Mouse (Mus musculus) limb, embryonic 12.5 days (tissue): ENCODE measurements at regions not wholly inside any gene's neighbourhood (a gene's known extent, or its start where the extent isn't known, plus 50 kb on each side); places are given as distances from the start of the nearest gene placed in this dataset.
"Not testable (repeated sequence)": the region's sequence is repeated elsewhere in the genome, so short reads cannot be mapped to it uniquely, and the experiment has no call there.

Source experiments
- ATAC-seq: fragments of 200-750 bp; cut with Nextera tagmentation; 2 replicates; pipeline ENCODE4 v1.8.0; 2017; ENCODE audit warnings: low read depth, moderate TSS enrichment; ENCODE audit not compliant: insufficient number of reproducible peaks, insufficient read depth, low FRiP score, low TSS enrichment
- H3K27ac ChIP-seq: fragments of 300-500 bp; sonication (generic); 2 replicates; pipeline ENCODE4 v1.5.1; 2016; ENCODE audit warnings: mild to moderate bottlenecking, moderate library complexity
- H3K27me3 ChIP-seq: fragments of 300-500 bp; sonication (generic); 2 replicates; pipeline ENCODE4 v1.6.1; 2016; ENCODE audit warnings: mild to moderate bottlenecking, moderate library complexity
- H3K36me3 ChIP-seq: fragments of 300-500 bp; sonication (generic); 2 replicates; pipeline ENCODE4 v1.6.1; 2016; ENCODE audit warnings: mild to moderate bottlenecking, moderate library complexity
- H3K4me1 ChIP-seq: fragments of 300-500 bp; sonication (generic); replicated peaks from 2 replicates; pipeline ENCODE4 v1.6.1; 2016
- H3K4me2 ChIP-seq: fragments of 300-500 bp; sonication (generic); 2 replicates; pipeline ENCODE4 v1.6.1; 2016; ENCODE audit warnings: mild to moderate bottlenecking, moderate library complexity
- H3K4me3 ChIP-seq: fragments of 300-500 bp; sonication (generic); replicated peaks from 2 replicates; pipeline ENCODE4 v1.5.1; 2016; ENCODE audit warnings: mild to moderate bottlenecking
- H3K9ac ChIP-seq: fragments of 300-500 bp; sonication (generic); replicated peaks from 2 replicates; pipeline ENCODE4 v1.6.1; 2016; ENCODE audit warnings: mild to moderate bottlenecking, moderate library complexity
- H3K9me3 ChIP-seq: fragments of 300-500 bp; sonication (generic); 2 replicates; pipeline ENCODE4 v1.6.1; 2016; ENCODE audit warnings: mild to moderate bottlenecking, moderate library complexity
- WGBS: fragments of 180-500 bp; shearing (Covaris S2); methylation state at CpG from one replicate; pipeline ENCODE4 v1.1.7; 2016; 5-methylcytosine and 5-hydroxymethylcytosine counted together

DNA sequence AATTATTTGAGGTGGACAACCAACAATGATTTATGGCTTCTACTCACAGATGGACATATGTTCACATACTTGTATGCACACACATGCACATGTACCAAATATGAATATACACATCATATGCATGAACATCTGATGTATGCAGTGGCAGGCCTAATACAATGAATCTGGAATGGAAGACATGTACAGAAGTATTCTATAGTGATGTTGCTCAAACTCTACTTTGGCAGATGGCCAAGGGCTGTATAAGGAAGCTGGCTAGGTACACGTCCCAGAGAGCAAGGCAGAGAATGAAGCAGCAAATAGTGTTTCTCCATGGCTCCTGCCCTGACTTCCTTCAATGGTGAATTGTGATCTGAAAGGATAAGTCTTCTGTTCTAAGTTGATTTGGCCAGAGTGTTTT, 108.5 kb upstream of the Slc25a13 start:
- Histone ChIP-seq H3K36me3 (no peaks in the 10 kb centered on the region), H3K9ac (no peak overlapping the region), H3K4me2 (no peak overlapping the region), H3K9me3 (peaks cover 12% of the 10 kb centered on the region), H3K4me3 (no peak overlapping the region), H3K4me1 (0 out of 2 replicates have a peak, but pooled peaks cover 9% of the 10 kb centered on the region), H3K27ac (no peak overlapping the region), H3K27me3 (no peaks in the 10 kb centered on the region)
- ATAC-seq: no peak
- WGBS: 48% methylated on average over 1 of the region's 1 CpGs

DNA sequence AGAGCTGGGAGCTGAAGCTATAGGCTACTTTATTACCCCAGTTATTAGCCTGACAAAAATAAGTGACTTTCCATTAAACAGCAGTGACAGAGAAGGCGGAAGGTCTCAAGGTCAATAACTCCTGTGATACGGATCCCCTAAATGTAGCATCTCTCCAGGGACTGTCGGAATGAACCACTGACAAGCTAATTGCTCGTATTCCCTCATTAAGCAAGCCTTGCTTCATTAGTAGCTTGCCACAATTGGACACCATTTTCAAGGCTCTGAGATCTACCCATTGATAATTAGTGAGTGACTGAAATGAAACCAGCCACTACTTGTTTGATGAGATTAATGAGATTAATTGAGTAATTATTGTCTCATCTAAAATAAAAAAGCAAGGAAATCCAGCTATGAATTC, 99.8 kb upstream of the Slc25a13 start:
- Histone ChIP-seq H3K4me3 (no peak overlapping the region), H3K27ac (no peak overlapping the region), H3K9me3 (no peaks in the 10 kb centered on the region), H3K4me1 (peaks cover 4% of the 10 kb centered on the region; the same call in 1 of the 2 replicates), H3K36me3 (no peaks in the 10 kb centered on the region), H3K4me2 (no peak overlapping the region), H3K9ac (no peak overlapping the region), H3K27me3 (no peaks in the 10 kb centered on the region)
- no peak for ATAC-seq
- 42% methylated on average over 4 of the region's 4 CpGs for WGBS

DNA sequence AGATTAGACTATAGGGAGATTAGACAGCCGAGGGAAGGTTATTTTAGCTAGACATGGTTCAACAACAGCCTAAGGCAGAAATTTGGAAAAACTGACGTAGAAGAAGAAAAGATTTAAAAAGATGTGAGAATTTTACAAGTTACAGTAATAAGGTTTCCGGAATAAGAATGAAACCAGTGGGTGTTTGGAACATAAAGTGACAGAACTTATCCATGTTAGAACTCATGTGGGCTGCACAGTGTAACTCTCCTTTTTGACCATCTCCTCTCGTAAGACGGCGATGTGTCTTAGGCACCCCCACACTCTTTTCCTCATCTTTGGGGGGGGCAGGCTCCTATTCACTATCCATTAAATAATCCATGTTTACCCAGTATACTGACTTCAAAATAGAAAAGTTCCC, 96.2 kb upstream of the Slc25a13 start:
- 85% methylated on average over 6 of the region's 6 CpGs for WGBS
- Histone ChIP-seq H3K4me2 (no peak overlapping the region), H3K27me3 (no peaks in the 10 kb centered on the region), H3K9me3 (no peaks in the 10 kb centered on the region), H3K9ac (no peak overlapping the region), H3K4me1 (no peaks in the 10 kb centered on the region; the same call in 1 of the 2 replicates), H3K36me3 (no peaks in the 10 kb centered on the region), H3K4me3 (no peak overlapping the region), H3K27ac (no peak overlapping the region)
- ATAC-seq: no peak

DNA sequence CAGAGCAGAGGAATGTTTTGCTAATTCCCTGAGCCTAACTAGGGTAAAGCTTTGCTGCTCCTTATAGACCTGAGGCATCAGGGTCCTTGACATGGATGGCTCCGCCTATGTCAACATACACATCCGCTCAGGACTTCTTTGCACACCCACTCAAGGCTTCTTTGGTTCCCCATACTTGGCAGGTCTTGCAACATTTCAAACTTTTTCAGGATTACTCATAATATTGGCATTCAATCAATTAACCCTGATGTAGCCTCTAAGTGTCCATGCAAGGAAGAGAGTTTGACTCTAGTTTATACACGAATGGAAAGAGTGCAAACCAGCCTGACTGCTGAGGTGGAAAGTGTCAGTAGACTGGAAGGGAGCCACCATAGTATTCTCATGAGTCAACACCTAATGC, 93.2 kb upstream of the Slc25a13 start:
- Histone ChIP-seq H3K36me3 (no peaks in the 10 kb centered on the region), H3K27me3 (no peaks in the 10 kb centered on the region), H3K4me3 (no peak overlapping the region), H3K4me1 (peaks cover 5% of the 10 kb centered on the region; the same call in 1 of the 2 replicates), H3K9me3 (no peaks in the 10 kb centered on the region), H3K4me2 (no peak overlapping the region), H3K9ac (no peak overlapping the region), H3K27ac (no peak overlapping the region)
- WGBS: 85% methylated on average over 3 of the region's 3 CpGs
- ATAC-seq: no peak

DNA sequence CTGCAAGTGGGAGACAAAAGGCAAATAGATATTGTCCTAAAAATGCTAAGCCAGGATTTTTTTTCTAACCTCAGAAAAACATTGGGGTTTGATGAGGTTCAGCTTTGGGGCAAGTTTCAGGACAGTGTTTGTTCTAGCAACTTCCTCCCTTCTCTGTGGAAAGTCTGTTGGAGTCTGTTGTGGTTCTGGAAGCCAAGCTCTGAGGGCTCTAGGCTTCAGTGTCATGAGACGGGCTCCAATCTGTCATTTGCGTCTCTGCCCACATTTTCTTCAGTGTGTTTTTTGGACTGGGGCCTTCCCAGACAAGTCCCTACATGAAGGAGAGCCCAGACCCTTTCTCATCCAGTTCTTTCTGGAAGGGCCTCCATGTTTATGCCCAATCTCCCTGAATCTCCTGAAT, 90.6 kb upstream of the Slc25a13 start:
- no peak overlapping the region for H3K9ac ChIP-seq
- no peaks in the 10 kb centered on the region for H3K27me3 ChIP-seq
- H3K4me2 ChIP-seq: no peak overlapping the region
- H3K4me1 ChIP-seq: peaks cover 5% of the 10 kb centered on the region; the same call in 1 of the 2 replicates
- H3K36me3 ChIP-seq: no peaks in the 10 kb centered on the region
- H3K4me3 ChIP-seq: no peak overlapping the region
- H3K27ac ChIP-seq: no peak overlapping the region
- no peak for ATAC-seq
- WGBS: 77% methylated on average over 2 of the region's 2 CpGs
- no peaks in the 10 kb centered on the region for H3K9me3 ChIP-seq

DNA sequence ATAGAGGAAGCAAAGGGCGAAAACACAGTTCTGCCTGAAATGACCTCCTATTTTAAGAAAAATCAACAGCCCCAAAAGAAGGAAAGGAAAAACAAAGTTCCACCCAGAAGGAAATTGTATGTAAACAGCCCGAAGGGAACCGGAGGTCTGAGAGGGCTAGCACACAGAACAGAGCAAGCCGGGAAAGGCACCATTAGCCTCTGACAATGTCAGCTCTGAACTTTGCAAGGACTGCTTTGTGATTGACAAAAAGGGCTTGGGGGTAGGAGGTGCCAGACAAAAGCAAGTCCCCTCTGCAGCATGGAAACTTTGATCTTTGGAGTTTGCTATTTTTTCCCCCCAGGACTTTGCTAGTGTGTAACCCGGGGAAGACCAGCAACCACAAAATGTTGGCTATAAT, 86.8 kb upstream of the Slc25a13 start:
- no peak overlapping the region for H3K4me3 ChIP-seq
- no peak overlapping the region for H3K27ac ChIP-seq
- H3K9ac ChIP-seq: no peak overlapping the region
- no peak overlapping the region for H3K4me2 ChIP-seq
- no peaks in the 10 kb centered on the region for H3K27me3 ChIP-seq
- no peaks in the 10 kb centered on the region for H3K9me3 ChIP-seq
- no peak for ATAC-seq
- WGBS: 38% methylated on average over 5 of the region's 5 CpGs
- H3K4me1 ChIP-seq: peaks cover 8% of the 10 kb centered on the region; the same call in 1 of the 2 replicates
- no peaks in the 10 kb centered on the region for H3K36me3 ChIP-seq

DNA sequence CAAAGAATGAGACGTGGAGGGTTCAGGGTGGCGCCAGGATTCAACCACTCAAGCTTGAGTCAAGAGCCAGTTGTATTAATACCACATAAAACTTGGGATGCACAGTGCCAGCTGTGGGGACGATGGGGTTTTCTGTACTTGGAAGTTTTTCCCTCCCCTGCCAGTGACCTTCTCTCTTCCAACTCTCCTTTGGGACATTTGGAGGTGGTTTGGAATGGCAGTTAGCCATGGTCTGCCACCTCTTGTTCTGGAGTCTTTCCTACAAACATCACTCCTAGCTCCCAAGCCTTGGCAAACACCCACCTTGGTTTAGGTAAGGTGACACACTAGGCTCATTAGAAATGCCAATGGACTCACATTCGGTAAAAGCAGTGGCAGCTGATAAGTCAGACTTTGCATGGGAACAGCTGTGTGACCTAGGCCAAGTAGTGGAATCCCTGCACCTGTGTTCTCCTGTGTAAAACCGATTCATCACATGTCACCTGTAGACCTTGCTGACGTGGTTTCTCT, 84.1 kb upstream of the Slc25a13 start:
- ATAC-seq: no peak
- Histone ChIP-seq H3K36me3 (no peaks in the 10 kb centered on the region), H3K4me3 (no peak overlapping the region), H3K9ac (no peak overlapping the region), H3K27ac (no peak overlapping the region), H3K9me3 (no peaks in the 10 kb centered on the region), H3K27me3 (no peaks in the 10 kb centered on the region), H3K4me2 (no peak overlapping the region), H3K4me1 (peaks cover 8% of the 10 kb centered on the region; the same call in 1 of the 2 replicates)
- 84% methylated on average over 6 of the region's 6 CpGs for whole genome bisulfite sequencing

DNA sequence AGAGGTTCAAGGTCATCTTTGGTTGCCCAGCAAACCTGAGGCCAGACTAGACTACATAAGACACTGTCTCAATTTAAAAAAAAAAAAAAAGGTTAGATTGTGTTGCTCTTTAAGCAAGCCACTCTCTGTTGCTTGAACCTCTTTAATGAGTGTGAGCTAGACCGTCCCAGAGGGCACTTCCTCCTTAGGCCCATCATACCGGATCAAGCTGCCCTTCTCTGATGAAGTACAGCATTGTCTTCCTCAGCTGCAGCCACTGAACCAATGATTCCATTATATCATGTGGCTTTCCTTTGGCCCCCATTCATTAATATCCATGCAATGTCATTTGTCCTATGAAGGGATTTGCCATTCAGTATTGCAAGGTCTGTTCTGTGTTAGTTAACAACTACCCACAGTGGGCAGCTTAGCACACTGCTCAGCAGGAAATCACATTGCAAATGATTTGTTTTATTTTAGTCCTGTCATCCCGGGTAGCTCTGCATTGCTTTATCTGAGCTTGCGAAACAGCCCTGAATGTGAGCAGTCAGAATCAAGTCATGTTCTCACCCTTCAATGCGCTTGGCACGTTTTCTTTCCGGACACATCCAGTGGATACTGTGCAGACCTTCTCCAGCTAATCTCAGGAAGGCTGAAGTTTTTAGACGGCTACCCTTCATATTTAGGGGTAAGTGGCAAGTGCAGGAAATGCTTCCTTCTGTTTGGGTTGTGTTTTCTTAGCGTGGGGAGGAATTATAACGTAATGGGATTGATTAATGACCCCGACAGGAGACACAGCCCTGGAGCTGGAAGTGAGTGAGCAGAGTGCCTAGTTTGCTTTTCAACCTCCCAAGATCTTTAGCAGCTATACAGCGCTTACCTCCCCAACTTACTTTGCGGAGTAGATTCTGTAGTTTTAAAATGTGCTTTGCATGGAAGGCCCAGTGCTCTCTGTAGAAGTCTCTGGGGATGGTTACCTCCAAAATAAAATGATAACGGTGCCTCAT, 82.2 kb upstream of the Slc25a13 start:
- 52% methylated on average over 14 of the region's 14 CpGs for WGBS

DNA sequence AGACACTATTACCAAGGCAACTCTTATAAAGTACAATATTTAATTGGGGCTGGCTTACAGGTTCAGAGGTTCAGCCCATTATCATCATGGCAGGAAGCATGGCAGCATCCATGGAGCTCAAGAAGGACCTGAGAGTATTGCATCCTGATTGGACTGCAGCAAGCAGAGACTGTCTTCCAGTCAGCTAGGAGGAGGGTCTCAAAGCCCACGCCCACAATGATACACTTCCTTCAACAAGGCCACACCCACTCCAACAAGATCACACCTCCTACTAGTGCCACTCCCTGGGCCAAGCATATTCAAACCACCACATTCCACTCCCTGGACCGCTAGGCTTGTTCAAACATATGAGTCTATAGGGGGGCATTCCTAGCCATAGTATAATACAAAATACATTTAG, 78.6 kb upstream of the Slc25a13 start:
- not testable (repeated sequence) for H3K27me3 ChIP-seq, H3K9ac ChIP-seq, H3K27ac ChIP-seq, H3K4me2 ChIP-seq, H3K36me3 ChIP-seq, ATAC-seq, H3K9me3 ChIP-seq, H3K4me1 ChIP-seq, H3K4me3 ChIP-seq
- 90% methylated on average over 2 of the region's 2 CpGs for WGBS

More for the DNA sequence above, 82.2 kb upstream of the Slc25a13 start:
- H3K36me3 ChIP-seq: no peaks in the 10 kb centered on the region
- H3K9ac ChIP-seq: no peak overlapping the region
- H3K9me3 ChIP-seq: no peaks in the 10 kb centered on the region
- H3K27ac ChIP-seq: no peak overlapping the region
- no peaks in the 10 kb centered on the region for H3K27me3 ChIP-seq
- no peak overlapping the region for H3K4me2 ChIP-seq
- ATAC-seq: no peak
- no peak overlapping the region for H3K4me3 ChIP-seq
- H3K4me1 ChIP-seq: 0 out of 2 replicates have a peak, but pooled peaks cover 4% of the 10 kb centered on the region

DNA sequence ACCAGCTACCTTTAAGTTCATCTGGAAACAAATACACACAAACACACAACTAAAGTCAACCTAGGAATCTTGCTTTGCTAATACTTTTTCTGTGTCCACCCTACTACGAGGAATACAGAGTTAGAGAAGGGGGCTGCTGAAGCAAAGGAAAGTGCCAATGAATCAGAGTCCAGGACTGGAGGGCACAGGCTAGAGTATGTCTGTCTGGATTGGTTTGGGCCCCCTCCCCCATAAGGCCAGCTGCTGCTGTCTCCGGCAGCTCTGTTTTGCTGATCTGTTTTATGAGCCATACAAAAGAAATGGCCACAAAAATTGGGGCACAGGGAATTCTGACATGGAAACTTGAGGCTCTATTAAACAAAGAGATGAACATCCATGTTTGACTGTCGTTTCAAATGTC, 74.8 kb upstream of the Slc25a13 start:
- H3K27ac ChIP-seq: no peak overlapping the region
- H3K36me3 ChIP-seq: no peaks in the 10 kb centered on the region
- 42% methylated on average over 3 of the region's 3 CpGs for WGBS
- no peak overlapping the region for H3K4me2 ChIP-seq
- H3K27me3 ChIP-seq: no peaks in the 10 kb centered on the region
- no peak overlapping the region for H3K9ac ChIP-seq
- H3K9me3 ChIP-seq: no peaks in the 10 kb centered on the region
- no peak overlapping the region for H3K4me3 ChIP-seq
- peaks cover 6% of the 10 kb centered on the region; the same call in 1 of the 2 replicates for H3K4me1 ChIP-seq
- ATAC-seq: no peak

DNA sequence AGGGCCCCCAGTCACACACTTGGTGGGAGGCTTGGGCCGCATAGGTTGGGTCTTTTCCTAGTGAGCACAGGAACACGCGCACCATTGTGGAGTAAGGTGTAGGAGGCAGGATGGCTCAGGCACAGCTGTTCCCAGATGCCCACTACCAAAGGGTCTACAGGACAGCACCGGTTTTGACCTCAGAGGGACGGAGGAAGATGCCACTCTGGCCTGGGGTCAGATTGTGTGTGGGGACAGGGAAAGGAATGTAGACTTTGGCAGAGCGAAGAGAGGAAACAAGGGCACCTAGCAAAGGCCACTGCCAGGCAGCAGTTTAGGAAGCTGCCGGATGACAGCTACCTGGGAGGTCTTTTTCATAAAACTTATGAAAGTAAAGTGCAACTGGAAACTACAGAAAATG, 73.5 kb upstream of the Slc25a13 start:
- Histone ChIP-seq H3K9ac (no peak overlapping the region), H3K4me1 (peaks cover 6% of the 10 kb centered on the region; the same call in 1 of the 2 replicates), H3K36me3 (no peaks in the 10 kb centered on the region), H3K4me2 (no peak overlapping the region), H3K27ac (no peak overlapping the region), H3K27me3 (no peaks in the 10 kb centered on the region), H3K4me3 (no peak overlapping the region), H3K9me3 (no peaks in the 10 kb centered on the region)
- ATAC-seq: no peak
- WGBS: 89% methylated on average over 7 of the region's 7 CpGs
